Mouse (Mus musculus) c-Kit-positive CD71-negative TER-119-negative erythroid progenitor cells, embryonic 14.5 days (primary cell): ENCODE measurements around the gene Ciz1.

ENCODE experiments used
- DNase-seq: peaks from one replicate; pipeline ENCODE4 v3.0.0-alpha.2; 2013; ENCODE audit warnings: low read depth

Gene Ciz1

DNA sequence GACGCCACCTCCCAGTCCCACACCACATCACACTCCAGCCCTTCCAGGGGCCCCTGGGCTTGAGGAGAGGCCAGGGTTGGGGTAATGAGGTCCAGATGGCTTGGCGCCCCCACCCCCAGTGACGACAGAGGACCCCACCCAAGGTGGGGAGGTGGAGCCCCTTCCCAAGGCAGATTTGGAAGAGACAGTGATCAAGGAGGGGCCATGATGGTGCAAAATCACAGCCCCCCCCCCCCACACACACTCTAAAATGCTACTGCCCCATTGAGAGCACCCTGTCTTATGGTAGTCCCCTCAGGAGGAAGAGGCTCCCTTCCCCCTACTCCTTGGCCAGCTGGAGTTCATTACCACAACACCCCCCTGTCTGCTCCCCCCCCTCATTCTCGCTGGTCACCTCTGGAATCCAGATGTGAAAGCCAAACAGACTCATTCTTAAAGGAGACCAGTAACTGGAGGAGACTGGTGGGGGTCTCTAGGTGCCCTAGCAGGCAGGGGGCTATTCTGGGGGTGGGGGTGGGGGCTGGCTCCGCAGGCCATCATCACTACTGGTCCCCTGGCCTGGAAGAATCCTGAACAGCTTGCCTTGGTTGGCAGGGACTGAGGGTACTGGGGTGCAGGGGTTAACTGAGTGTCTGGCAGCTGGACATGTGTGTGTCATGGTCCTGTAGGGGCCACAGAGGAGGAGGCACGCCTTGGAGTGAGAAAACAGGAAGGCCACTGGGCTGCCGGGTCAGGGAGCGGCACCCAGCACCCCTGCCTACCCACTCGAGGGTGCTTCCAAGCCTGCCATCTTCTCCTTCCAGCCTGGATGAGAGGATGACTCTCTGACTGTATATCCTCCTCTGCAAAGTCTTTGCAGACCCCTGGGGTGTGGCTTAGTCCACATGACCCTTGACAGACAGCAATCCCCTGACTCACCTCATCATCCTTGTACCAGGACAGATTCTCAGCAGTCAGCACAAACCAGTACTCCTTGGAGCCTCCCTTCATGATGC, 32.2 kb upstream of the Ciz1 start:
- DNase-seq, result no peak

- no peak for DNase-seq
Observed at GRCm38 (mm10) chr2:32320721-32321120, 31.4 kb upstream of the Ciz1 start.

DNA sequence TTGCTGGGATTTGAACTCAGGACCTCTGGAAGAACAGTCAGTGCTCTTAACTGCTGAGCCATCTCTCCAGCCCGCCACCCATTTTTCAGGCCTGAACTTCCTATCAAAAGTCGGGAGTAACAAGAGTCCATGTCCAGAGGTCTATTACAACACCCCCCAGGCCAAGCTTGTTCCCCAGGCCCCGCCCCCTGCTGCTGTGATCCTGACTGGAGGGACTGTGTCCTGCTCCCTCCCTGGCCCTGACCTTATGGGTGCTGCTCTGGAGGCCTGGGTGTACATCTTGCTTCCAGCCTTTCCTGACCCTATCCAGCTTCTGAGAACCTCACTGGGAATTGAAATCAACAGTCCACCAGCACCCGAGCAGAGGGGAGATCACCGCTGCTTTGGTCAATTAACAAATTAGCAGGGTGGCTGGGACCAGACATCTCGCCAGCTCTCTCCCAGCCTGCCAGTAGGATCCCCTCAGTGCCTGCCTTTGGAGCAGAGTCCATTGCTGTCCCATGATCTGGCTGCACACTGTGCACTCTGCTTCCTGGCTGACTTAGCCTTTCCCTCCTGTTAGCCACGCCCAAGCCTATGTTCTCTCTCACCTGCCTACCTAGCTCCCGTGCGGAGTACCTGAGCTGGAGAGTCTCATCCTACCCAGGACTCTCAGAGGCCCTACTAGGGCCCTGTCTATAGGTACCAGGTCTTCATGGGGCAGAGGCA, 30.4 kb upstream of the Ciz1 start:
- no peak for DNase-seq

DNA sequence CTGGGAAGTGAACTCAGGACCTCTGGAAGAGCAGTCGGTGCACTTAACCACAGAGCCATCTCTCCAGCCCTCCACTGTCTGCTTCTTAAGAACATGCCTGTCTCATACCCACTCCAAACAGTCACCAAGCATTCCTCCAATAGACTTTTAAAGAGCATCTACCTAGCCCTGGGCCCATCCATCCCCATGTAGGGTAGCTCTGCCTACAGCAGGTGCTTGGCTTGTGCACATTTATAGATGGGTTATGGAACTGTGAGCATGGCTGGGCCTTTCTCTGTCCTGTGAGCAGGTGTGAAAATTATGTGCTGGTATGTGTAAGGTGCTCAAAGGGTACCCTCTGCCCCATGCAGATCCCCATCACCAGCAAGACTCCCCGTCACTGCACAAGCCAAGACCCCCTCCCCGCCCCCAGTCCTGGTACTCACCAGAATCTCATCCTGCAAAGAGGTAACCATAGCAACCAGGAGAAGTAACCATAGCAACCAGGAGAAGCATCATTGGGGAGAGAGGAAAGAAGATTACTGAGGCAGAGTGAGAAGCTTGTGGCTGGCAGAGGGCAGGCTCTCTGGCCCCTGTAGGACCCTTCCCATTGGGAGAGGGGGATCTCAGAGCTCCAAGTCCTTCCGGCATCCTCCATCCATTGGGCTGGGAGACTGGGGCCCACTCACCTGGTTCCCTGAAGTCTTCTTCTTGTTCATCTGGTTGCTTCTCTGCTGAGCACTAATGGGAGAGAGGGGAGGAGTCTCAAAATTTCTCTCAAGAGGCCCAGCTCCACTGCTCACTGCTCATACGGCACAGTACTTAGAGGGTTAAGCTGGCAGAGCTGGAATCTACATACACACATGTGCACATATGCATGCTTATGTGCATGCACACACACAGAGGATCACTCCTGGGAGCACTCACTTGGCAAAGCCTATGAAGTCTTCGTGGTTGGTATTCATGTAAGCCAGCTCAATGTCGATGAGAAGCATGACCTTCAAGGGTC, 29.1 kb upstream of the Ciz1 start:
- DNase-seq, result no peak

GRCm38 (mm10) chr2:32324322-32324721, 27.8 kb upstream of the Ciz1 start:
- DNase-seq, result no peak

GRCm38 (mm10) chr2:32325342-32325741, 26.8 kb upstream of the Ciz1 start:
- no peak for DNase-seq

DNA sequence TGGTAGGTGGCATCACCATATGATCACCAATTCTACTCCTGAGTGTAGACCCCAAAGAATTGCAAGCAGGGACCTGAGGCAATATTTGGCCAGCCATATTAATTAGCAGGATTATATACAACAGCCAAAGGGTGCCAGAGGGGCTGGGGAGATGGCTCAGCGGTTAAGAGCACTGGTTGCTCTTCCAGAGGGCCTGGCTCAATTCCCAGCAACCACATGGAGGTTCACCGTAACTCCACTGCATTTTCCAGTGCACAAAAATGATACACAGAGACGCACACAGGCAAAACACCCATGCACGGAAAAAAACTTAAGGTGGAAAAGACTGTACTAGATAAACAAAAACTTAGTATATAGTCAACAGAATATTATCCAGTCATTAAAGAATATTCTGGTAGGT, 24.9 kb upstream of the Ciz1 start:
- DNase-seq, result no peak

GRCm38 (mm10) chr2:32328911-32329460, 23.1 kb upstream of the Ciz1 start:
- DNase-seq, result no peak

DNA sequence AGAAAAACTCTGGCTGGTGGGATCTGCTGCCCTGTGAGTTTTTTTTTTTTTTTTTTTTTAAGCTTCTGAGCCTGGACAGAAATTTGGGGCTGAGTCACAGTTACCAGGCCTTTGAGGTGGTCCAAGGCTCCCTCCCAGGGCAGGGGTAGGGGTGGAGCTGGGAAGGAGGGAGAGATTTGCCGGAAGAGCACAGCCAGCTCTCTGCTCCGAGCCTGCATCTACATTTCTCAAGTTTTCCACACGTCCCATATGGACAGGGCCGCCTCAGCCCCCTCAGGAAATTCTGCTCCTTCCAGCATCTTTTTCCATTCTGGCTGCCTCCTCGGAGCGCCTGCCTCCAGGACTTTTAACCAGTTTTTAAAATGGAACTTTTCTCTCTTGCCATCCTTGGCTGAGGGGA, 22.6 kb upstream of the Ciz1 start:
- no peak for DNase-seq

GRCm38 (mm10) chr2:32332159-32332558, 20.0 kb upstream of the Ciz1 start:
- DNase-seq, result no peak

DNA sequence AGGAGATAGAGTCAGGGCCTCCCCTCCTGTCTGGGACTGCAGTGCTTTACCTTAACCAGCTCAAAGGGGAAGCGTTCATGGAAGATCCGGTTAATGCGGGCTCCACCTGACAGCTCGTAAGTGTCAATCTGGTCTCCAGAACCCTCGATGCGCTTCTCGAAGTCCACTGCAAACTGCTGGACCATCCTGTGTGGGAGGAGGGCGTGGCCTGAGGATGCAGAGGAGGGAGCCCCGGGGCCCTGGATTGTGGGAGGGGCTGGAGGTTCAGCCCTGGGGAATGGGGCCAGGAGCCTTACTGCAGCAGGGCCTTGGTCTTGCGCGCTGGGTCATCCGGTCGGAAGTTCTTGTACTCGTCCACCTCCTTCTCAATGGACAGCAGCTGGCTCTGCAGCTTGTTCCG, 16.2 kb upstream of the Ciz1 start:
- no peak for DNase-seq

DNA sequence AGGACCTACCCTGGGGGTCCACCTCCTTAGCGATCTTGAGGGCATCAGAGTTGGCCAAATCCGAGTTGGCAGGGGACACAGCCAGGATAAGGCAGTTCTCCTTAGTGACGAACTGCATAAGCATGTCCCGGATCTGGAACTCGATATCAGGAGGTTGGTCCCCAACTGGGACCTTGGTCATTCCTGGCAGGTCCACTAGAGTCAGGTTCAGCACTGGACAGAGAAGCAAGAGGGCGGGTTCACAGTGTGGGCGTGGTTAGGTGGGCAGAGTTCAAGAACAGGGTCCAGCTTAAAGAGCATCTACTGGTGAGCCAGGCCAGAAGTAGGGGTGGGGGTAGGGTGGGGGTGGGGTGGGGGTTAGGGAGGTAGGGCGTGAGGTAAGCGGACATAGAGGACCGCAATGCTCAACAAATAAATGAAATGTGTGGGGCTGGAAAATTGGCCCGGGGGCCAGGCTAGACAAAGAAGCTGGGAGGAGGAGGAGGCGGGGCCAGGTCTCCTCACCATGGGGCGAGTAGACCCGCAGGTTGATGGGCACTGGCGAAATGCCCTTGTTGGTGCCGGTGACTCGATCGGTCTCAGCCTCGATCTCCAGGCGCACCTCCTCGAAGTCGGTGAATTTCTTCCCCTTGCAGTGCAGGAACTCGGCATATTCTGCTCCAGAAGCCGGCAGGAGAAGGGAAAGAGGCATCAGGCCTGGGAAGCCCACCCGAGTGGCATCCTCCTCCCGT, 12.1 kb upstream of the Ciz1 start:
- no peak for DNase-seq

- DNase-seq, result no peak
Observed at GRCm38 (mm10) chr2:32340836-32341633, 11.1 kb upstream of the Ciz1 start.

DNA sequence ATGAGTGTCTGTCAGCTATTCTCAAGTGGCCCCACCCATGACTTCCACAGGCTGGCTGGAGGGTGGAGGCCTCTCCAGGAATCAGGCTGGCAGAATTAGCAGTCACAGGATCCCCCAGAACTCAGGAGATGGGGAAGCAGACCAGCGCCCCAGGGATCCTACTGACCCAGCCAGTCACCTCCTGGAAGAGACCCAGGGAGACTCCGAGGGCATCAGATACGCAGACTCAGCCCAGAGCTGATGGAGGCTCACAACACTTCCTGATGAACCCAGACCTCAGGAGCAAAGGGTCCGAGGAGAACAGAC, 10.5 kb upstream of the Ciz1 start:
- DNase-seq, result no peak

- DNase-seq, result no peak
Observed at GRCm38 (mm10) chr2:32342039-32342438, 10.1 kb upstream of the Ciz1 start.

DNA sequence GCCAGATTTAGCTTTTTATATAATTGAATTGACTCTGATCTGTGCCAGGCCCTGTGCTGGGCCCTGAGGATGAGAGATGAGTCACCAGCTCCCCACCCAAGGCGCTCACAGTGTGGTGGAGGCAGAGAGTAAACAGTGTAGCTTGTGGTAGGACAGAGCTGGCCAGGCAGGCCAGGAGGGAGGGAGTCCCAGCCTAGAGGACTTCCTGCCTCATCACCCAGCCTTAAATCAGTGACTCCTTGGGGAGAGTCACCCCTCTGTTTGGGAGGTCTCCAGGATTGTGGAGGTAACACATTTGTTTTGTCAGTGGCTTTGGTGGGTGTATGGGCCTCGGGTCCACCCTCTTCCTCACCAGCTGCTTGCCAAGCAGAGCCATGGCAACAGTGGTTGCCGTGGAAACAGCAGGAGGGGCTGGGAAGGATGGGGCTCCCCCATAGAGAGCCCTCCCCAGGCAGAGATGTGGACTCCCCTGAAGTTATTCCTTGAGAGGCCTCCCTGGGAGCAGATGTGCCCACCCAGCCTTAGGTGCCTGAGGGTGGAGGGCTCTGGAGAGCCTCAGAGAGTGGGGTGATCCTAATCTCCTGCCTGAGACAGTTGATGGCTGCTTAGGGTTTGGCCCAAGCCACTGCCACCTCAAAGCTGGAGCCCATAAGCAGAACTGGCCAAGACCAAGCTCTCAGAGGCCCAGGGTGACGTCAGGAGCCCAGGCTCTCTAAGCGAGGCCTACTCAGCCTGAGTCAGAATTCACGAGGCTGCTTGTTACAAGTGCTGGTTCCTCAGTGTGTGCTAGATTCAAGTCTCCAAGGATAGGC, 9.4 kb upstream of the Ciz1 start:
- DNase-seq, result no peak

DNA sequence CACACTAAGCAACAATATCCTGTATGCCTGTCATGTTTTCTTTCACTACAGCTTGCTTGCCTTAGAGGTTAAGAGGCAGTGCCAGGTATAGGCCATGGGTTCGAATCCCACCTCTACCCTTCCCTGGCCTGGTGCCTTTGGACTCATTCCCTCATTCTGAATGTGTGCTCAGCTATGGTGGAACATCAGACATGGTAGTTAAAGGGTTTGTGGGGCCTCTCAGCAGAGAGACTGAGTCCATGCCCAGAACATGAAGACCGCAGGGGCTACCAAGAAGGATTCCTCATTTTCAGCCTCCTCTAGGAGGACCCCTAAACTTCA, 8.8 kb upstream of the Ciz1 start:
- no peak for DNase-seq

DNA sequence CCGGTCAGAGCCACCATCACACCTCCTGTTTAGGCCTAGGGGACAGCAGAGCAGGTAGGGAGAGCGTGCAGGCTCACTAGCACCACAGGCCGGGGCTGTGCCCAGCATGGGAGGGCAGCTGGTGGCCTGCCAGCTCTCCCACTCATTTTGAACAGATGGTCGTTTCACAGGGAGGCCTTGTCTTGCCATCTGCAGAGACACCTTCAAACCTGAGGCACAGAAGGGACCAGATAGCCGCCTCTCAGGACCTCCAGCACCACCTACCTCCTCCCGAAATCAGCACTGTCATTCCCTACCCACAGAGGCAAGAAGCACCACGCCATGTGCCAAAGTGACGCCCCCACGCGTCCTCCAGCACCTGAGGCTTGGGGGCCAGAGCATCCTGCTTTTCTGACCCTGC, 8.1 kb upstream of the Ciz1 start:
- no peak for DNase-seq

- DNase-seq, result no peak
Observed at GRCm38 (mm10) chr2:32344598-32345321, 7.4 kb upstream of the Ciz1 start.
